In genomic region chr10:75130372-75131046, GRCm38 (mm10) we compare ENCODE assay signal across 27 mouse cellular contexts.
DNase-seq lines count a peak whose midpoint lies in the region; ATAC-seq and TF ChIP-seq lines count a peak whose summit lies in the region.
"Had no signal": no experiment of that assay in that cellular context is flagged by ENCODE, and none has a peak within 500 bp of the region (broad histone marks: within the 10 kb centered on the region; RNA-seq: fewer than 3 reads in every experiment).

No protein-coding gene starts in this region.

- no peak overlapping the region for H3K9ac ChIP-seq in intestine, embryonic 14.5 days (ENCODE audit: low read length)
- no peak overlapping the region for H3K9ac ChIP-seq in kidney, embryonic 15.5 days
- H3K9ac ChIP-seq: embryonic facial prominence, embryonic 15.5 days; heart, embryonic 15.5 days; midbrain, embryonic 13.5 days; neural tube, embryonic 13.5 days; stomach, embryonic 15.5 days had no signal

- H3K4me3 ChIP-seq in kidney, adult 2 months (ENCODE audit: insufficient read depth, low read depth, low read length): no peak overlapping the region
- H3K4me3 ChIP-seq in intestine, embryonic 14.5 days (ENCODE audit: low read depth, low read length): no peak overlapping the region
- no peak overlapping the region for H3K4me3 ChIP-seq in kidney, embryonic 15.5 days (replicated peaks)
- peak overlapping the region; percentile 69 for H3K4me3 ChIP-seq in small intestine, adult 2 months (ENCODE audit: low read depth, low read length)
- H3K4me3 ChIP-seq: embryonic facial prominence, embryonic 15.5 days; forebrain, embryonic 10.5 days; heart, embryonic 15.5 days; layer of hippocampus, adult 2 months; midbrain, embryonic 13.5 days; neural tube, embryonic 13.5 days; stomach, embryonic 15.5 days had no signal

- 0 out of 2 replicates have a peak, but pooled peaks have one; percentile 34 for ATAC-seq in intestine, embryonic 14.5 days (replicated peaks; ENCODE audit: low FRiP score, low TSS enrichment, low read depth)
- 0 out of 2 replicates have a peak, but pooled peaks have one; percentile 16 for ATAC-seq in kidney, embryonic 15.5 days (replicated peaks; ENCODE audit: low FRiP score)
- ATAC-seq: hindbrain, postnatal 0 days; midbrain, embryonic 13.5 days had no signal

- 63% methylated on average over 4 of the region's 4 CpGs for WGBS in kidney, adult 2 months
- 89% methylated on average over 4 of the region's 4 CpGs for WGBS in intestine, embryonic 14.5 days
- 84% methylated on average over 4 of the region's 4 CpGs for WGBS in kidney, embryonic 15.5 days
- WGBS in small intestine, adult 2 months: 47% methylated on average over 4 of the region's 4 CpGs

- no peaks in the 10 kb centered on the region for H3K27me3 ChIP-seq in kidney, adult 2 months (replicated peaks; ENCODE audit: control insufficient read depth, insufficient read depth, low read length)
- no peaks in the 10 kb centered on the region for H3K27me3 ChIP-seq in intestine, embryonic 14.5 days (replicated peaks; ENCODE audit: control insufficient read depth, insufficient read depth, low read length)
- H3K27me3 ChIP-seq in kidney, embryonic 15.5 days: no peaks in the 10 kb centered on the region
- no peaks in the 10 kb centered on the region for H3K27me3 ChIP-seq in small intestine, adult 2 months (ENCODE audit: control insufficient read depth, insufficient read depth, low read length)
- H3K27me3 ChIP-seq: embryonic facial prominence, embryonic 15.5 days; heart, embryonic 15.5 days; midbrain, embryonic 13.5 days; neural tube, embryonic 13.5 days; stomach, embryonic 15.5 days had no signal

- TF ChIP-seq POLR2A in kidney, adult 2 months (IDR thresholded peaks at IDR 0.05; ENCODE audit: low read depth, low read length): no peak
- TF ChIP-seq POLR2A in small intestine, adult 2 months (IDR thresholded peaks at IDR 0.05; ENCODE audit: low read depth, low read length): peak; percentile 58; the same call in 1 of the 2 replicates

- H3K4me1 ChIP-seq in kidney, adult 2 months (ENCODE audit: control insufficient read depth, insufficient read depth, low read length): peaks cover 4% of the 10 kb centered on the region
- peaks cover 3% of the 10 kb centered on the region for H3K4me1 ChIP-seq in intestine, embryonic 14.5 days (replicated peaks; ENCODE audit: control insufficient read depth, insufficient read depth, low read length)
- H3K4me1 ChIP-seq in kidney, embryonic 15.5 days: no peaks in the 10 kb centered on the region
- H3K4me1 ChIP-seq in small intestine, adult 2 months (ENCODE audit: control insufficient read depth, insufficient read depth, insufficient read length, low read length): peaks cover 19% of the 10 kb centered on the region
- H3K4me1 ChIP-seq: forebrain, embryonic 10.5 days; stomach, embryonic 15.5 days had no signal

- no peak overlapping the region for H3K27ac ChIP-seq in kidney, adult 2 months (ENCODE audit: insufficient read depth, low read depth, low read length)
- H3K27ac ChIP-seq in intestine, embryonic 14.5 days (ENCODE audit: low read depth): no peak overlapping the region
- H3K27ac ChIP-seq in kidney, embryonic 15.5 days: no peak overlapping the region
- H3K27ac ChIP-seq in small intestine, adult 2 months (ENCODE audit: insufficient read depth, low read depth, low read length): peak overlapping the region; percentile 100
- H3K27ac ChIP-seq: embryonic facial prominence, embryonic 15.5 days; forebrain, embryonic 10.5 days; heart, embryonic 15.5 days; hindbrain, postnatal 0 days; layer of hippocampus, adult 2 months; midbrain, embryonic 13.5 days; neural tube, embryonic 13.5 days; stomach, embryonic 15.5 days had no signal

- H3K36me3 ChIP-seq in kidney, adult 2 months (ENCODE audit: control insufficient read depth, insufficient read depth, low read length): no peaks in the 10 kb centered on the region
- H3K36me3 ChIP-seq in intestine, embryonic 14.5 days (ENCODE audit: control insufficient read depth, insufficient read depth, low read length): peaks cover 41% of the 10 kb centered on the region
- H3K36me3 ChIP-seq in kidney, embryonic 15.5 days: peaks cover 70% of the 10 kb centered on the region
- H3K36me3 ChIP-seq in small intestine, adult 2 months (ENCODE audit: control insufficient read depth, insufficient read depth, low read length): peaks cover 24% of the 10 kb centered on the region

- TF ChIP-seq CTCF in kidney, adult 2 months (conservative IDR thresholded peaks at IDR 0.05; ENCODE audit: insufficient read depth, insufficient read length, low read depth, low read length): no peak
- TF ChIP-seq CTCF in small intestine, adult 2 months (IDR thresholded peaks at IDR 0.05; ENCODE audit: extremely low read depth, insufficient read length, insufficient replicate concordance, low read depth, low read length): no peak

- DNase-seq in kidney, adult 2 months: peak; percentile 53
- no peak for DNase-seq in kidney, postnatal 4 days
- no peak for DNase-seq in intestine, embryonic 14.5 days (ENCODE audit: low spot score)
- no peak for DNase-seq in spleen, postnatal 14 days (ENCODE audit: low spot score in 2 of 2)
- DNase-seq in left cerebral cortex, postnatal 10 days (ENCODE audit: extremely low spot score in 1 of 2, low spot score in 2 of 2): no peak
- DNase-seq: adrenal gland, postnatal 25 days; B cell, adult 2 months; cerebellum, adult 11 months; cerebellum, postnatal 14 days; heart, adult 11 months; heart, postnatal 4 days; left cerebral cortex, postnatal 4 days; lung, adult 18-20 months; lung, postnatal 4 days; right cerebral cortex, adult 18-20 months; spleen, adult 18-20 months; thymus, adult 18-20 months had no signal

- no peaks in the 10 kb centered on the region for H3K9me3 ChIP-seq in intestine, embryonic 14.5 days (ENCODE audit: control insufficient read depth, low read length)
- no peaks in the 10 kb centered on the region for H3K9me3 ChIP-seq in kidney, embryonic 15.5 days (replicated peaks)
- H3K9me3 ChIP-seq: embryonic facial prominence, embryonic 15.5 days; forebrain, embryonic 10.5 days; heart, embryonic 15.5 days; midbrain, embryonic 13.5 days; neural tube, embryonic 13.5 days; stomach, embryonic 15.5 days had no signal

- intact Hi-C loops in left cerebral cortex, postnatal 10 days (cut with DNase I): no loop called here

- no peak overlapping the region for H3K4me2 ChIP-seq in intestine, embryonic 14.5 days (ENCODE audit: low read length)
- H3K4me2 ChIP-seq in kidney, embryonic 15.5 days: no peak overlapping the region
- H3K4me2 ChIP-seq: embryonic facial prominence, embryonic 15.5 days; heart, embryonic 15.5 days; midbrain, embryonic 13.5 days; neural tube, embryonic 13.5 days; stomach, embryonic 15.5 days had no signal
